Mouse (Mus musculus): ENCODE results near the gene Ccdc69. TPM values are rescaled to one million over a fixed set of nuclear protein-coding genes. Genes with fewer than 3 reads are reported as not detected.
A peak's percentile ranks its signal among the peaks of the same experiment; 100 is the strongest.
"Not testable (repeated sequence)": the region's sequence is repeated elsewhere in the genome, so short reads cannot be mapped to it uniquely, and the experiment has no call there.

Ccdc69 gene
- total RNA-seq, 4 experiments from 2014 or later, result 1.8 to 4.2 (median 3.3) TPM

GRCm38 (mm10) chr11:55097463-55098188 lies 19.7 kb upstream of the Ccdc69 start, which contains the start of gene Gm2a:
Gene Gm2a (plus strand): TSS chr11:55098115.
- peak; percentile 88 to 92 for DNase-seq (ENCODE audit: low spot score in 2 of 2)

GRCm38 (mm10) chr11:55096731-55097462 lies 19.0 kb upstream of the Ccdc69 start:
- no peak for DNase-seq (ENCODE audit: low spot score in 2 of 2)

GRCm38 (mm10) chr11:55096296-55096695 lies 18.4 kb upstream of the Ccdc69 start:
- DNase-seq (ENCODE audit: low spot score in 2 of 2), result not testable (repeated sequence)

- DNase-seq (ENCODE audit: low spot score in 2 of 2), result no peak
Observed at GRCm38 (mm10) chr11:55093096-55093495, 15.2 kb upstream of the Ccdc69 start.

GRCm38 (mm10) chr11:55089892-55090291 lies 12.0 kb upstream of the Ccdc69 start:
- no peak for DNase-seq (ENCODE audit: low spot score in 2 of 2)

- DNase-seq (ENCODE audit: low spot score in 2 of 2), result peak; percentile 30 to 41
Observed at GRCm38 (mm10) chr11:55087006-55087405, 9.1 kb upstream of the Ccdc69 start.

- peak; percentile 25 to 53 for DNase-seq (ENCODE audit: low spot score in 2 of 2)
Observed at GRCm38 (mm10) chr11:55085396-55085795, 7.5 kb upstream of the Ccdc69 start.

- DNase-seq (ENCODE audit: low spot score in 2 of 2), result peak in 1 of 2 experiments; percentile 27
Observed at GRCm38 (mm10) chr11:55084629-55085028, 6.7 kb upstream of the Ccdc69 start.

- DNase-seq (ENCODE audit: low spot score in 2 of 2), result no peak
Observed at GRCm38 (mm10) chr11:55081206-55081605, 3.3 kb upstream of the Ccdc69 start.

GRCm38 (mm10) chr11:55079180-55079579 lies 1.2 kb upstream of the Ccdc69 start:
- DNase-seq (ENCODE audit: low spot score in 2 of 2), result no peak

- no peak for DNase-seq (ENCODE audit: low spot score in 2 of 2)
Observed at GRCm38 (mm10) chr11:55078502-55078901, 571 bp upstream of the Ccdc69 start.

GRCm38 (mm10) chr11:55076234-55076633 lies 1.7 kb downstream of the Ccdc69 start:
- DNase-seq (ENCODE audit: low spot score in 2 of 2), result no peak

GRCm38 (mm10) chr11:55075602-55076001 lies 2.3 kb downstream of the Ccdc69 start:
- DNase-seq (ENCODE audit: low spot score in 2 of 2), result peak in 1 of 2 experiments; percentile 45

- DNase-seq (ENCODE audit: low spot score in 2 of 2), result peak; percentile 30 to 32
Observed at GRCm38 (mm10) chr11:55073191-55073590, 4.7 kb downstream of the Ccdc69 start.

GRCm38 (mm10) chr11:55072467-55072866 lies 5.5 kb downstream of the Ccdc69 start:
- no peak for DNase-seq (ENCODE audit: low spot score in 2 of 2)

- DNase-seq (ENCODE audit: low spot score in 2 of 2), result no peak
Observed at GRCm38 (mm10) chr11:55071344-55071743, 6.6 kb downstream of the Ccdc69 start.

- no peak for DNase-seq (ENCODE audit: low spot score in 2 of 2)
Observed at GRCm38 (mm10) chr11:55069023-55069422, 8.9 kb downstream of the Ccdc69 start.

GRCm38 (mm10) chr11:55066921-55067320 lies 11.0 kb downstream of the Ccdc69 start:
- no peak for DNase-seq (ENCODE audit: low spot score in 2 of 2)

- DNase-seq (ENCODE audit: low spot score in 2 of 2), result no peak
Observed at GRCm38 (mm10) chr11:55062856-55063255, 15.1 kb downstream of the Ccdc69 start.

- DNase-seq (ENCODE audit: low spot score in 2 of 2), result peak in 1 of 2 experiments; percentile 52
Observed at GRCm38 (mm10) chr11:55060802-55061201, 17.1 kb downstream of the Ccdc69 start.

- DNase-seq (ENCODE audit: low spot score in 2 of 2), result no peak
Observed at GRCm38 (mm10) chr11:55057511-55057910, 20.4 kb downstream of the Ccdc69 start.

GRCm38 (mm10) chr11:55050837-55051510 lies 27.0 kb downstream of the Ccdc69 start:
- no peak for DNase-seq (ENCODE audit: low spot score in 2 of 2)

Data from gastrocnemius, adult 8-10 months (tissue).